Mouse (Mus musculus): ENCODE results near the gene Upk2. TPM values are rescaled to one million over a fixed set of nuclear protein-coding genes. Genes with fewer than 3 reads are reported as not detected.
A peak's percentile ranks its signal among the peaks of the same experiment; 100 is the strongest.
"Not testable (repeated sequence)": the region's sequence is repeated elsewhere in the genome, so short reads cannot be mapped to it uniquely, and the experiment has no call there.

Gene Upk2
- polyA plus RNA-seq, 1 experiment, result not detected

DNA sequence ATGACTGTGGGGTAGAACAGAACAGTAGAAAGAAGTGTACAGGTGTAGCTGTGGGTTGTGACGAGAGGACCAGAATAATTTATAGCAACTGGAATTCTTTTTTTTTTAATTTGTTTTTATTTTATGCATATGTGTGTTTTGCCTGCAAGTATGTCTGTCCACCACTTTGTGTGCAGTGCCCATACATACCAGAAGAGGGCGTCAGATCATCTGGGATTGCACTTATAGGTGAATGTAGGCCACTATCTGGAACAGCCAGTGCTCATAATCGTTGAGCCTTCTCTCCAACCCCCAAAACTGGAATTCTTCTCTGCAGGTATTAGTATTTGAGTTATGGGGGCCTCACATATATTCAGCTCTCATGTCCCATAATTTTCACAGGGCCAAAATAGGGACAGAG is 18.4 kb upstream of the Upk2 start:
- DNase-seq (ENCODE audit: extremely low spot score in 1 of 2, low spot score in 1 of 2), result no peak

DNA sequence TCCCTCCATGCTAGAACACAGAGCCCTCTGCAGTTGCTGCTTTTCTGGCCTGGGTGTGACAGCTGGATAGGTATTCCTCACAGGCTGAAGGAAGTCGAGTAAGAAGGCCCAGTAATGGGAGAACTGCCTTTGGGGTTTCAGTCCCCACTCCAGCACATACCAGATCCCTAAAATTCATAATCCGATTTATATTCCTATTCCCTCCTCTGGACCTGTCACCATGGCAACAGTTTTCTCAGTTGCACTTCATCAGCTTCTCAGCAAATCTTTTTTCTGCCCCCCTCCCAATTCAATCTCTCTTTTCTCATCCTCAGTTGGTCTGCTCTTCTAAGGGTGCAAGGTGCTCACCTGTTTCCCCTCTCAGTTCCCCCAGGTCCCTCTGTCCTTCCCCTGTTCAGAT is 14.0 kb upstream of the Upk2 start:
- no peak for DNase-seq (ENCODE audit: extremely low spot score in 1 of 2, low spot score in 1 of 2)

DNA sequence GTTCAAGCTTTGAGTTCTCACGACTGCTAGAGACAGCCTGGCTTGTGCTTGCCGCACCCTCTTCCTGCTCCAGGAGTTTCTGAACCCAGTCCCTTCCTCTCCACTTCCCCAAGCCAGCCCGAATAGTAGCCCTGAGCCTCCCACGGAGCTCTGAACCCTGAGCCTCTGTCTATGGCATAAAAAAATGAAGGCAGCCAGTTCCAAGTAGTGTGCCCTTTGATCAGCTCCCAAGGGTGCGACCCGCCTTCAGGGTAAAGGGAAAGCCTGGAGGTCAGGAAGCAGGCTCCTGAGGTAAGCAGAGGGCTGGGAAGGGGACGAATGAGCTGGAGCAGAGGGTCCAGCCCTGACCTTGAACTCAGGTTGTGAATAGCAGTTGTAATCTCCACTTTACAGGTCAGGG is 13.4 kb upstream of the Upk2 start:
- DNase-seq (ENCODE audit: extremely low spot score in 1 of 2, low spot score in 1 of 2), result no peak

DNA sequence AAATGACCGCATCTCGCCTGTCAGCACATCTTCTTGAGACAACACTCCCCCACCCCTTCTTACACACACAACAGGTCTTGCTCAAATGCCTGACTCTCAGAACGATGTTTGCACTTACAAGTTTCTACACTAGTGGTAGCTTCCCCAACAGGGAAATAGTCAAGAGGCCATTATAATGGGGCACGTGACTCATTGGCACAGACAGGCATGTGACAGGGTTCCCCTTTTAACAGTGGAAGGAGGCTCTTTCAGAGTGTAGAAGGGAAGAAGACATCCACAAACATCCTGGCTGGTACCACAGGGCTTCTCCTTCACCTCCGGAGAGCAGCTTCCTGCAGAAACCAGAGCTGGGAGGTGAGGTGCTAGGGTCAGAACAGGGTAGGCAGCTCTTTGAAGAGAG is 7.2 kb upstream of the Upk2 start:
- no peak for DNase-seq (ENCODE audit: extremely low spot score in 1 of 2, low spot score in 1 of 2)

DNA sequence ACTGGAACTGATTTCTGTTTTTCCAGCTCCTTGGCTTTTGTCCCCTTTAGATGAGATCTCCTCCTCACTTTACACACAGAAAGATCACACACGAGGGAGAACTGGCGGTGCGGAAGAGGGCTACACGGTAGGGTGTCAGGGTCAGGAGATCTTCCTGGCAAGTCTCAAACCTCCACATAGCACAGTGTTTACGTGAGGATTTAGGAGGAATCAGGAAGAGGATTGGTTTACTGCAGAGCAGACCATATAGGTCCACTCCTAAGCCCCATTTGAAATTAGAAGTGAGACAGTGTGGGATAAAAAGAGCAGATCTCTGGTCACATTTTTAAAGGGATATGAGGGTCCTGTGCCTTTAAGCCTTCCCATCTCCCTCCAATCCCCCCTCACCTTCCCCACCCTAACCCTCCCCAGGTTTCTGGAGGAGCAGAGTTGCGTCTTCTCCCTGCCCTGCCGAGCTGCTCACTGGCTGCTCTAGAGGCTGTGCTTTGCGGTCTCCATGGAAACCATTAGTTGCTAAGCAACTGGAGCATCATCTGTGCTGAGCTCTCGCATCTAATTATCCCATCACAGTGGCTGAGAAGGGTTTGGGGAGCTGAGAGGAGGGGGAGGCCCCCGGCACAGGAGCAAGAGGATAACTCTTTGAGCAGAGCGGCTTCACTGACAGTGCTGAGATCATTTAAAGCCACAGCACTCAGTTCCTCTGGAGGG is 2.4 kb upstream of the Upk2 start:
- peak; percentile 93 to 95 for DNase-seq (ENCODE audit: extremely low spot score in 1 of 2, low spot score in 1 of 2)

DNA sequence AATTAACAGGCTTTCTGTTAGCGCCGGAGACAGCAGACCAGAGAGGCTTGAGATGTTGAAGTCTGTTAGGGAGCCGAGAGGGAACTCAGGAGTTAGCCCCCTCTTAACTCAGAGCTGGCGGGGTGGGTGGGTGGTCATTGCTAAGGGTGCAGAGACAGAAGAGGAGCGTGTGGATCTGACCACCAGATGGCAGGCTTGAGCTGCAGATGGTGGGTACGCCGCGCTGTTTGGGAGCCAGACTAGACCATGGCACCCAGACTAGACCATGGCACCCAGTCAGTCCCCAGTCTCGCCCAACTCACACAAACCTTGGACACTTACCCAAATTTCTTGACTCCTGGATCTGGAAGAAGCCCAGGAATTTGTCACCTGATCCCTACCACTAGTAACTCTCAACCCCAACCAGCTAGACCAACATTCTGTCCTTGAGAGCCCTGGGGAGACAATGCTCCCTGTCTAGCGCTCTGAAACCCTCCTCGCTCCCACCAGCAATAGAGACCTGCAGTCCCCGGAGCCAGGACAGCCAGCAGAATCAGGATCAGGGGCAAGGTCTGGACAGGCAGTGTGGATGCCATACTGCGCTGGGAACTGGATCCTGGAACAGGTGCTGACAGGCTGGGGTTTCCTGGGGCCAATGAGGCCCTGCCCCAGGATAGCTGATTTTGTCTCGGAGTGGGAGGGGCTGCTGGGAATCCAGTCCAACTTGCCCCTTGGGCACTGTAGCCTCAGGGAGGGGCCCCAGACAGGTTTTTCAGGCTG is 465 bp downstream of the Upk2 start:
- peak in 1 of 2 experiments; percentile 94 for DNase-seq (ENCODE audit: extremely low spot score in 1 of 2, low spot score in 1 of 2)

DNA sequence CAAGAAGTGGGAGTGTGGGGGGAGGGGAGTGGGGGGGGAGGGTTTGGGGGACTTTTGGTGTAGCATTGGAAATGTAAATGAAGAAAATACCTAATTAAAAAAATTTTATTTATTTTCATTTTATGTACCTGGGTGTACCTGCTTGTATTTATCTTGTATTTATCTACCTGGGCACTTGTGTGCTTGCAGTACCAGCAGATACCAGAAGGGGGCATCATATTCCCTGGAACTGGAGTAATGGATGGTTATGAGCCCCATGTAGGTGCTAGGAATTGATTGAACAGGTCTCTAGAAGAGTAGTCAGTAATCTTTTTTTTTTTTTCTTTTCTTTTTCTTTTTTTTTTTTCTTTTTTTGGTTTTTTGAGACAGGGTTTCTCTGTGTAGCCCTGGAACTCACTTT is 4.4 kb downstream of the Upk2 start:
- DNase-seq (ENCODE audit: extremely low spot score in 1 of 2, low spot score in 1 of 2), result no peak

DNA sequence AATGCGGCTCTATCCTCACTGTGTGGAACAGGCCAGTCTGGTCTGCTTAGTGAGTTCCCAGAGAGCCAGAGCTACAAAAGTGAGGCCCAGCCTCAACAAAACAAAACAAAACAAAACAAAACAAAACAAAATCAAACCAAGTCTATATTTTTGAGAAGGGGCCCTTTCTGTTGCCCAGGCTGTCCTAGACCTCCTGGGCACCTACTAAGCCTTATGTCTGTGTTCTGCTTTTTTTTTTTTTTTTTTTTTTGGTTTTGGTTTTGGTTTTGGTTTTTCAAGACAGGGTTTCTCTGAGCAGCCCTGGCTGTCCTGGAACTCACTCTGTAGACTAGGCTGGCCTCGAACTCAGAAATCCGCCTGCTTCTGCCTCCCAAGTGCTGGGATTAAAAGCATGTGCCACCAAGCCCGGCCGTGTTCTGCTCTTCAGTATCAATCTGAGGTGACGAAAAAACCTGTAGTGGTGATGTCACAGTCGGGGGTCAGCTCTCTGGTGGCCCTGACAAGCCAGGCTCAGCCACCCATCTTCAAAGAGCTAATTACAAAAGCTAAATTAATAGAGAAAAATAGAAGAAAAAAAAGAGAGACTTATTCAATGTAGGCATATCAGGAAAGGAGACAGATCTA is 10.3 kb downstream of the Upk2 start:
- DNase-seq (ENCODE audit: extremely low spot score in 1 of 2, low spot score in 1 of 2), result not testable (repeated sequence)

DNA sequence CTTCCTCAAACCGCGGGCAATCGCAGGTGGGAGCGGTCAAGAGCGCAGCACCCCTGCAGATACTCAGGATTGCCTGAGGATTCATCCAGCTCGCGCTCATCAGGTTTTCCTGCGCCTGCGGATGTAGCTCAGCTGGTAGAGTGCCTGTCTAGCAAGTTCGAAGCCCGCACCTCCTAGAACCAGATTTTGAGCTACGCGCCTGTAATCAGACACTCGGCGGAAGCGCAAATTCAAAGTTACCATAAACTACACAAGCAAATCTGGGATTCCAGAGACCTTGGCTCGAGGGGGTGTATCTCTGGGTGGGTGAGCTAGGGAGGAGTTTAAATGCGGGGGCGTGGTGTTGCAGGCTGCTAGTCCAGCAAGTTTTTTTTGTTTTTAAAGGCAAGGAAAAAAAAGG is 13.8 kb downstream of the Upk2 start, which contains the start of gene Foxr1:
TSS of gene Foxr1 (minus strand) at position 176 of the 400 bp plus-strand sequence.
- no peak for DNase-seq (ENCODE audit: extremely low spot score in 1 of 2, low spot score in 1 of 2)

DNA sequence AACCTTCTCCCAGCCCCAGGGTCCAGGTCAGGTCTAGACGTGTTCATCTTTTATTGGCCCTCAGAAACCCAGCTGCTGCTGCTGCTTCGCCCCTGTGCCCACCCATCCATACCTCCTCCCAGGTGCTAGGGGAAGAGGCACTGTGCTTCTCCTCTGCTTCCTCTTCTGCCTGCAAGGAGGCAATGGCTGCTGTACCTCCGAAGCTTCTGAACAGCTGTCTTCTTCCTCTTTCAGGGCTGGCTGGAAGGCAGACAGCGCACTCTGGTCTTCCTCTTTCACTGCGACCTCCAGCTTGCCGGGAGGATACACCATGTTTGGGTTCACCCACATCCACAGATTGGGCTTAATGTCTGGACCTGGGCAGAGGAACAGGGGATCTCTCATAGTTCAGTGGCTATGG is 19.0 kb downstream of the Upk2 start:
- DNase-seq (ENCODE audit: extremely low spot score in 1 of 2, low spot score in 1 of 2), result no peak

DNA sequence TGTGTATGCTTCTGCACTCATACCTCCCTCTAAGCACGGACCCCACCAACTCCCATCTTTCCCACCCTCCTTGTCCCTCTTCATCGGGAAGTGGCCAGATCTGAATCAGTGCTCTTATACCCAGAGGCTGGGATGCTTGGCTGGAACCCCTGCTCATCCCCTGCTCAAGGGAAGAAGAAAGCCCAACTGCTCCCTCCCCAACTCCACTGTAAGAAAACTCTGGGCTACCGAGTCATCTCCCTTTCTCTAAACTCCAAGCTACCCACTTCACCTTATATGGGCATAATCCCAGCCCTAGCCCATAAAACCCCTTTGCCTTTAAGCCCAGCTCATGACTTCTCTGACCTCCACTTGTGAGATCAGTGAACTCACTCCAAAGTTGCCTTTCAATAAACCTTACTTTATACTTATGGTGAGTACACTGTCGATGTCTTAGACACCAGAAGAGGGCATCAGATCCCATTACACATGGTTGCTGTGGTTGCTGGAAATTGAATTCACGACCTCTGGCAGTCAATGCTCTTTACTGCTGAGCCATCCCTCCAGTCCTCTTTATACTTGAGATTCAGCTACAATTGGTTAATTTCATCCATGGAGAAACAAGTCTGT is 22.1 kb downstream of the Upk2 start:
- DNase-seq (ENCODE audit: extremely low spot score in 1 of 2, low spot score in 1 of 2), result no peak

DNA sequence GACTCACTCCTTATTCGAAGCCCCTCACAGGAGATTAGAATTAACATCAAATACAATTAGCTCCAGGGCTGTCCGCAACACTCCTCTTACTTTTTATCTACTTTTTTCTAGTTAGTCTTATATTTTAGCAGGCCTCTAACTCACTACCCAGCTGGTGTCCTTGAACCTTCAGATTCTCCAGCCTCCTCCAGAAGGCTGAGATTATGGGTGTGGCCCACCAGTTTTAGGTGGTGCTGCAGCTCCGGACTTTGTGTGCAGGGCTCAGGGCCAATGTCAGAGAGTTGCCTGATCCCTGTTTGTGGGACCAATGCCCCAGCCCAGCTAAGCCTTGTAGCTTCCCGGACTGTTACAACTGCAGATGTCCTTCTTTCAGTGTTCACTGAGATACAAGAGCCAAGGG is 31.2 kb downstream of the Upk2 start:
- no peak for DNase-seq (ENCODE audit: extremely low spot score in 1 of 2, low spot score in 1 of 2)

DNA sequence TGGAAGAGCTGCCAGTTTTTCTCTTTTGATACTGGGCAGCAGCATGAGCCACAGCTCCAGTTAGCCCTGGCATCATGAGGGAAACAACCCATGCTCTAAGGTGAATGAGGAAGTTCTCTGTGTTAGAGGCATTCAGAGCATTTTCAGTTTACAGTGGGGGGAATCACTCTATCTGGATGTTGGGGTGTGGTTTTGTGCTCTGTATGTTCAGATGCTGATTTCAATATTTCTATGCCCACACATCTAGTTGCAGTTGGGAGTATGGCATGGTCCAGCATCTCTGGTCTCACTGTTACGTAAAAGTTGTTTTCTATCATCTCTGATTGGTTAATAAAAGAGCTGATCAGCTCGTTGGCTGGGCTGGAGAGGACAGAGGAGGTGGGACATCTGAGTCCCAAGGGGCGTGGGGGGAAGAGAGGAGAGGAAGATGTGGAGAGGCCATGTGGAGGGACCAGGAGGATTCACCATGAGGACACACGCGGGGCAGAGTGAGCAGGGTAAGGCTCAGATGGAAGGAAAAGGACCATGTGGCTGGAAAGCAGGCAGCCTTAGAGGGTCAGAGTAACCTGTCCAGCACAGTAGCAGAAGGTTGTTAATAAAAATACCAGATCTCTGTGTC is 34.4 kb downstream of the Upk2 start:
- DNase-seq (ENCODE audit: extremely low spot score in 1 of 2, low spot score in 1 of 2), result no peak

DNA sequence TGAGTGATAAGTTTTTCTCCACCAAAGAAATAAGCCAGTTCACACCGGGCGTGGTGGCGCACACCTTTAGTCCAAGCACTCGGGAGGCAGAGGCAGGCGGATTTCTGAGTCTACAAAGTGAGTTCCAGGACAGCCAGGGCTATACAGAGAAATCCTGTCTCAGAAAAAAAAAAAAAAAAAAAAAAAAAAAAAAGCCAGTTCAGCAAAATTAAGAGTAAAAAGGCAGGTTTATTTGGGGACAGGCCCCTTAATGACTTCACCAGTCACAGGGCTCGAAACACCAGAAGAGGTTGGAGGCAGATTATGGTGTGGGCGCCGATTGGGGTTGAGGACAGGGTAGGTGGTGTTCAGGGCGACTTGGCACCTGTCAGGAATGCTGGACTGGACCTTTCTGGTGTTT is 35.0 kb downstream of the Upk2 start:
- DNase-seq (ENCODE audit: extremely low spot score in 1 of 2, low spot score in 1 of 2), result not testable (repeated sequence)

DNA sequence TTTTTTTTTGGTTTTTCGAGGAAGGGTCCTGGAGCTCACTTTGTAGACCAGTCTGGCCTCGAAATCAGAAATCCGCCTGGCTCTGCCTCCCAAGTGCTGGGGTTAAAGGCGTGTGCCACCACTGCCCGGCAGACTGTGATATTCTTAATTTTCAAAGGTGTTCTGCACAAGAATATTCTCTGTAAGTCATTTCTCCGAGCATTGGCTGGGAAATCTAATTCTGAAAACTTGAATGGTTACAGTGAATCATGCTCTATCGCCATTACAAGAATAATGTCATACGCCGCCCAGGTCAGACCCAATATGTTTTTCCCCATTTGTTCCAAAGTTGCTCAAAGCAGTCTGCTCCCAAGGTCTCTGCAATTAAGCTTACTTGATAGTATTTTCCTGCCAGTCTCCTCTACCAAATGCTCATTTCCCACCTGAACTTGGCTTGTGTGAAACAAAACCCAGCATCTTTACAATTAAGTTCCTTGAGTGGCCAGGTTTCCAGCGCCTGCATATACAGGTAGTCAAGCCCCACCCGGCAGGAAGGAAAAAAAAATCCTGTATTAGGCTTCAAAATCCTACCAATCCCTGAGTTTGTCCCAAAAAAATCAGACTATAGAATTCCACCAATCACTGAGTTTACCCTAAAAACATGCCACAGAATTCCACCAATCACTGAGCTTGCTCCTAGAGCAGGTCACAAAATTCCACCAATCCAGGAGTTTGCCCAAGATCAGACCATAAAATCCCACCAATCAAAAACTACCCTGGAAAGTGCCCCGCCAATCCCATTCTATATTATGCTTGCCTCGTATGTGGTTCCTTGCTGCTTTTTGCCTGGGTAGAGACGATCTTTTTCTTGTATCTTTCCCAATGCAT is 36.0 kb downstream of the Upk2 start, which contains the start of gene Ccdc84:
TSS of gene Ccdc84 (minus strand) at position 51 of the 867 bp plus-strand sequence.
- no peak for DNase-seq (ENCODE audit: extremely low spot score in 1 of 2, low spot score in 1 of 2)

DNA sequence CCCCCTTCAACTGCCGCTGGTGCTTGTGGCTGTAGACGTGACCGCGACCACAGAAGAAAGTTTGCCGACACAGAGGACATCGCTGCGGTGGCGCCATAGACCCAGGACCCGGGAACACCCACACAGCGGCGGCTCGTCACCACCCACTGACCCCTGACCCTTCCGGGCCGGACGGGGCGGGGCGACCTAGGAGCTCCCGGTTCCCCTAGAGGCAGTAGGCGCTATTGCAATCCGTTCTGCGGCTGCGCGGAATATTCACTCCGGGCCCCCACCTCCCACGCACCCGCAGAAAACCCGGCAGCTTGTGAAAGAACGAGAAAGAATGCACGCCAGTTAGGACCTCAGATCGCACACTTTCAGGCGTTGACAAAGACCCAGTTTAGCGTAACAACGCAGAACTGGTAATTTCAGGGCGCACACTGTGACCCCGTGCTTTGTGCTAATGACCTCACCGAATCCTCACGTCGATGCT is 36.8 kb downstream of the Upk2 start:
- DNase-seq (ENCODE audit: extremely low spot score in 1 of 2, low spot score in 1 of 2), result peak; percentile 85 to 98

DNA sequence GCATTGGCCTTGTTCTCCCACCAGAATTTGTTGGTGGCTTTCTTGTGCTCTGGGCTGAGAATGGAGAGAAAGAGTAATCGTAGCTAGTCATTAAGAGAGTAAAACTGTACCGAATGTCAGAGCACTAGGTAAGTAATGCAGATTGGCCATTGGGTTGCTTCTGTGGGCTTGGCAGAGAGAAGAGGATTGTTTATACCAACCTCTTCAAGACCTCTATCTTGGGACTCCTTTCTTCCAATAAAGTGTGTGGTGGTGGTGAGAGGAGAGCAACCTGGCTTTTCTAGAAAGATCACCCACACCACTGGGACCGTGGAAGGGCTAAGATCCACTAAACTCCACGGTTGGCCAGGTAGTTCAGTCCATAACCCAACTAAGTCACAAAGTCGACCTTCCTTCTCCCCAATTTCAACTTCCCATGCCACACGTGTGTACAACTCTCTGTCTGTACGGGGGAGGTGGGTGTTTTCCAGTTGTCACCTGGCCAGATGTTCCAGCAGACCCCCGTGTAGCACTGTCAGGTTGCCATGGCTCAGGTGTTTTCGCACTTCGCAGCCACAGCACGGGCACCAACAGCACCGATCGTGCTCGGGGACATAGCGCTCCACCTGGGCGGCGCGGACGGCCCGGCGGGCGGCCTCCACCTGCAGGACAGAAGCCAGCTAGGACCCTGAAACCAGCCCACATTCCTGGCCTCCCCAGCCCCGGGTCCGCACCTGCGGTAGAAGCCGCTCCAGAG is 37.5 kb downstream of the Upk2 start:
- no peak for DNase-seq (ENCODE audit: extremely low spot score in 1 of 2, low spot score in 1 of 2)

DNA sequence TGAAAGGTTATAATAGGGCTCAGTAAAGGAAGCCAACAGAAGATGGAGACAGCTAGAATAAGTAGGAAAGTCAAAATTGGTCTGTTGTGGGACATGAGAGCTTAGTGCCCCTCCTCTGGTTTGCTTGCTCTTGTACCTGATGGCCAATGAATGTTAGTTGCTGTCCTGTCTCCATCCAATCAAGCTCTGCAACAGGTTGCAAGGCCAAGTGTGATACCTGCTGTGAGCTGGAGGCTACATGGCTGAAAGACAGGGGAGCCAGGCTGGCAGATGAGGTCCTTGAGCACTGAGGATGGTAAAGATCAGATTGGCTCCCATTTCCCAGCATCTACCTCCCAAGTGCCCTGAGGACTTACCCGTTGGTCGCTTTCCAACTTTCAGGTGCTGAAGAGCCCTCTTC is 42.0 kb downstream of the Upk2 start:
- DNase-seq (ENCODE audit: extremely low spot score in 1 of 2, low spot score in 1 of 2), result no peak

DNA sequence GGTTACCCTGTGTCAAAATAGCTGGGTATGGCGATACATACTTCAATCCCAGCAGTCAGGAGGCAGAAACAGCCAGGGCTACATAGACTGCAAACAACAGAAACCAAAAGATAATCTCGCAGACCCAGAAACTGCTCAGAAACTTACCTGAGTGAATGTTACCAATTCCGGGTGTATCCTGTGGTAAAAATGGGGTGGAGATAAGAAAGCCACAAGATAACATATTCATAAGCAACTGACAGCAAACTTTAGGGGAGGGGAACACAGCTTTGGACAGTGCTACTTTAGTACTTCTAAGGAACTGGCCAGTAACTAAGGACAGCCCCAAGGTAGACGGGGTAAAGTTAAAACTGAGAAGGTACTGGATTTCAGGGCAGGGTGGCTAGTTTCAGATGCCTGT is 42.5 kb downstream of the Upk2 start:
- DNase-seq (ENCODE audit: extremely low spot score in 1 of 2, low spot score in 1 of 2), result no peak

Measured in frontal cortex, adult 2 months (tissue).